Mouse (Mus musculus): ENCODE data around the gene Ikzf3.

Ikzf3 gene

DNA sequence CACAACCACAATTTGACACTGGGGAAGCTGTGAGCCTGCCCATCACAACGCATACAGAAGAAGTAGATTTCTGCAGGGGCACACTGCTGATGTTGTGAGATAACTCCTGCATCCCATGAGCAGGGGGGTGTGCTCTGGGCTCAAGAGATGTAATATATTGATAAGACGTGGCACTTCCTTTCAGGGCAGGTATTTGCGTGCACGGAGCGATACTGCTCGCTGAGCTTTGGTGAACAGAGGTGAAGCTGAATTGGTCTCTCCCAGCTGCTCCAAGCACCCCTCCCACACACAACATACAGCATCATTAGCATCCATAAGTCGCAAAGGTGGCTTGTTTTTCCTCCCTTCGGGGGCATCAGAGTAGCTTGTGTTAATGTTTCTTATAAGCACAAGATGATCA, 35.7 kb downstream of the Ikzf3 start:
- DNase-seq = no peak

DNA sequence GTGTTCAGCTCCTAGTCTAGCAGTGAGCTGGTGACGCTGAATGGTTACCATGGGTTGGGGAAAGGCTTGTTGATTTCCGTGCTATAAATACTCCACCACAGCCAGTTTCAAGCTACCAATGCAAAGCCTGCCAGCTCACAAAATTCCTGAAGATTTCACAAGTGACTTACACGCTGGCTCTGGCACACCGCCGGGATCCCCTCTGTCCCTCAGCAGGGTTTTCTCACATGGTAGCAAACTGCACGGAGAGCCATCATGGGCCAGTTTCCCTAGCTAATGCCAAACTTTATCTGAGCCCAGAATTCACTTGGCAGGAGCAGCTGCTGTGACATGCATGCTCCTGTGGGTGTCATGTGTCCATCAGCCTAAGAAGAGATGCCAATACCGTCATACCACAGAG, 36.4 kb downstream of the Ikzf3 start:
- DNase-seq = no peak

DNA sequence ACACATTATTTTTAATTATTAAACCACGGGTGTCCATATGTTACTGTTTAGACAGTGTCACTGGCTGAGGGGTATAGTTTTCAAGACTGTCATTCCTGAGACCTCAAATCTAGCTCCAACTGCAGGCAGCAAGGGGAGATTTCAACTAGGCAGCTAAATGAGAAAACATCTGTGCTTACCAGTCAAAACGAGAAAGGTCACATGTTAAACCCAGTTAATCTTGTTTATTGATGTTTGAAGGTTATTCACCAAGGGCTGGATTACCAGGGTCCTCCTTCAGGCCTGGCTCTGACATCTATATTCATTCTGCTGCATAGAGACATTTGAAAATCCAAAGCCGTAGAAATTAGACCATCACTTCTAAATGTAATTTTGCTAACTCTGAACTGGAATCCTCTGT, 40.9 kb downstream of the Ikzf3 start:
- DNase-seq = no peak

DNA sequence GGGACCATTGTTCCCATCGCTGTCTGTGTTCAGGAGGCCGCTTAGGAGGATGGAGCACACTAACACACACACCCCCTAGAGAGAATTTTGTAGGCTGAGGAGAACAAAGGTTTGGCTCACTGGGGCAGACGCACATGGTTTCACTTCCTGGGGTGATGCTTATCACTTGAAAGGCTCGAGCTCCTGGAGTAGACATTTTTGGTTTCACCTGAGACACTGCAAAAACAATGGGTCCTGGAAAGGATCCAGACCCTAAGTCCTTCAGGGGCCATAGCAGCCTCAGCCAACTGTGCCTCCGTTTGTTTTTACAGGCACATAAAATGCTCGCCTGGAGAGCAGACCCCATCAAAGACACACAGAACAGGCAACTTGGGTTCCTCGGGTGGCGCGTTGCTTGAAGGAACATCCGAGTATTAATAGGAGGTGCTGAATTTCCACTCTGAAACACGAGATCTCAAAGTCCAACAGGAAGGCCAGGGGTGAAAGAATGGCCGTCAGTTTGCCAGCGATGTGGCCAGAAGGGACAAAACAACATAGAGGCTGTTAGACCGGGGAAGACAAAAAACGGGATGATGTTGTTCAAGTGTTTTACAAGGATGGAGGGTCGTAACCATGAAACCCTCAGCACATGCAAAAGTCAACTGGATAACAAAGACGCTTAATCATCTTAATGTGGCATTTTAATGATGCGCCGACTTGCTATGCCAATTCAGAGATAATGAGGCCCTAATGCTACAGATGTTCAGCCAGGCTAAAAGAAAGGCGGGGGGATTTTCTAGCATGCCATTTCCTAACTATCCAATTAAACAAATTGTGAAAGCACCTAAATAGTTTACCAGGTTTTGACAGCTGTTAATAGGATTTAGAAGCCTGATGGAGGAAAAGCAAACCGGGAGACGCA, 48.2 kb downstream of the Ikzf3 start:
- DNase-seq = no peak

DNA sequence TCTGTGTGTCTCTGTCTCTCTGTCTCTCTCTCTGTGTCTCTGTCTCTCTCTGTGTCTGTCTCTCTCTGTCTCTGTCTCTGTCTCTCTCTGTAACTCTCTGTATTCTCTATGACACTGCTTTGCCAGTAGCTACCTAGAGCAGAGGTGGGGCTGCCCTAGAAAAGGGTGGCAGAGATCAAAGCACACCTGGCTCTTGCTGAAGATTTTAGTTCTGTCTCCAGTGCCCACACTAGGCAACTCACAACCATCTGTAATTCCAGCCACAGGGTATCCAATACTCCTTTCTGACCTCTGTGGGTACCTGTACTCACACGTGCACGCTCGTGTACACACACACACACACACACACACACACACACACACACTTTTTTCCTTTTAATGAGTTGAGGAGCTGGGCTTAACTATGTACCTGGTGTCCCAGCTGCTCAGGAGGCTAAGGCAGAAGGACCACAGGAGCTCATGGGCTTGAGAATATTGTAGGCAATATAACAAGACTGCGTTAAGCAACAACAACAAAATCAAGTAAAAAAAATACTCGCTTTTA, 50.6 kb downstream of the Ikzf3 start:
- DNase-seq = no peak

DNA sequence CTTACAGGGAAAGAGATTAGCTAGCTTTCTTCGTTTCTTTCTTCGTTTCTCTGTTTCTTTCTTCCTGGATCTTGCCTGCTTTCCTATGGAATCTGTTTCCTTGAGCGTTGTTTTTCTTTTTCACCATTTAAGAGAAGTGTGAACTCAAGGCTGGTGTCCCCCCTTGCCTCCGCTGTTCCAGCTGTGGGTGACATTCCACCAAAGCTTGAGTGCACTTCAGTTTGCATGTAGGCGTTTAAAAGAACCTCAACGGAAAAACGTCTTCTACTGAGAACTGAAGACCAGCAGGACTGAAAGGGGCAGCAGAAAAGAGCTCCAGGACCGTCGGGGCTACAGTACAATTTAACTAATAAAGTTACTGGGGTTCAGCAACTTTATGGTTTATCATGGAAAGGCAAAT, 52.4 kb downstream of the Ikzf3 start:
- no peak for DNase-seq

DNA sequence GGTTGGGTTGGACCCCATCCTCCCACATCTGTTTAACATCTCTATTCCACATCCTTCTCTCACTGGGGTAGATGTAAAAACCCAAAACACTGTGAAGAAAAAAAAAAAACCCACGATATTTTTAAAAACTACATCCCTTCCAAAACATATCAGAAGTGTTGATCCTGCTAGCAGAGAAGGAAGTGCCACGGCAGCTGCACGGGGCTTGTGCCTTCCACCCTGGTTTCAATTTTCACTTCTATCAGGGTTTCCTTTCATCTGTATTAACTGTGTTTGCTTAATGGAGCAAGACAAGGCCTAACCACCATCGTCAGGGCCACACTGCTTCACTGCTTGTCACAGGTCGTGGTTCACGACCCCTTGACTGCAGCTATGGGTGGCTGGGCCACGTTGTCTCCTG, 52.9 kb downstream of the Ikzf3 start:
- no peak for DNase-seq

DNA sequence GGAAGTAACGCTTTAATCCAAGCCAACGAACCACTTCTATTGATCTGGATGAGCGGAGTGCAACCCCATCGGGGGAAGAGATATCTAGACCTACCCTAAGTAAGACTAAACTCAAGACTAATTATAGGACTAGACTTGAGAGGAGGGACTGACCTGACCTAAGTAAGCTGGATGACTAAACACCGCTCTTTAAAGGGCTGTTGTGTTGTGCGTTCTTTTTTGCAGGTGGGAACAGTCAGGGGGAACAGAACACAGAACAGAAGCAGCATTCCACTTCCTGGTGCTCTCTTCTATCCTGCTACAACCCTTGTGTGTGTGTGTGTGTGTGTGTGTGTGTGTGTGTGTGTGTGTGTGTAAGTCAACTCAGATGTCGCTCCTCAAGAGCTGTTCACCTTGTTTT, 54.3 kb downstream of the Ikzf3 start:
- DNase-seq = no peak

DNA sequence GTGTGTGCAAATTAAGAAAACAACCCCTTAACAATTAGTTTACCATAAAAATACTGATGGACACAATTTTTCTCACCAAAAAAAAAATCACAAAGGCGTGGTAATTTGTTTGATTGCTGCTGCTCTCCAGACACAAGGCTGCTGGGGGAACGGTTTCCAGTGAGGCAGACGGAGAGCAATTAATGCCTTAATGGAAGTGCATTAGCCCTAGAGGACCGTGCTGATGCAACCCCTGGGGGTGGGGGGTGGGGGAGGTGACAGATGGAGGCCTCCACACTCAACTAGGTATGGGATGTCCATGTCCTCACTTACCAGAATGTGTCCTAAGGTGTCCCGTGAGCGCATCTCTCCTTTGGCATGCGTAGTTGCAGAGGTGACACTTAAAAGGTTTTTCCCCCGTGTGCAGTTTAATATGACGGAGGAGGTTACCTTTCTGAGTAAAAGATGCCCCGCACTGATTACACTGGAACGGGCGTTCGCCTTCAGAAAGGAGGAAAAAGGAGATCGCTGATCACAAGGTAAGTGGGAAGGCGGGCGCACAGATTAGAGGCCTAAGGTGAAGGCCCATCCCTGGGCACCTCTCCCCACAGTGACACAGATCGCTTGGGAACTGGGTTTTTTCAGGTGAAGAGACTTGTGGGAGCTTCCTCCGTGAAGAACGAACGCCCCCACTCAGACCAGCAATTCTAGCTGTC, 57.1 kb downstream of the Ikzf3 start:
- DNase-seq = no peak

DNA sequence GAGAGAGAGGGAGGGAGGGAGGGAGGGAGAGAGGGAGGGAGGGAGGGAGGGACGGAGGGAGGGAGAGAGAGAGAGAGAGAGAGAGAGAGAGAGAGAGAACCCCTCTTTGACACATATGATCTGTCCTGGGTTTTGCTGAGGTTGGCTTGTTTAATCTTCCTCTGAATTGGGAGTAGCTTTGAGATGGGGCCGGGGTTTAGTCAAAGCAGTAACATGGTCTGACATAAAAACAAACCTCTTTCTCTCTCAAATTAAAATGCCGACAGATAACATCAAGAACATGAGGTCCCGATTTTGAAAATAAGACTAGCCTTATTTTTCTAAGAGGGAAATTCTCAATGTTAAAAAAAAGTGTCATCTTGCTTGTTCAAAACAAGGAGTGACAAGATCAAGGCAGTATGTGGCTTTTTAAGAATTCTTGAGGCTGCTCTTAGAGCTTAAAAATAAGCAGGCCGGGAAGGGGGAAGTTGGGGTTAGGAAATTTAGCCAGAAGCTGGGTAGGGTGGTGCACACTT, 58.2 kb downstream of the Ikzf3 start:
- no peak for DNase-seq

DNA sequence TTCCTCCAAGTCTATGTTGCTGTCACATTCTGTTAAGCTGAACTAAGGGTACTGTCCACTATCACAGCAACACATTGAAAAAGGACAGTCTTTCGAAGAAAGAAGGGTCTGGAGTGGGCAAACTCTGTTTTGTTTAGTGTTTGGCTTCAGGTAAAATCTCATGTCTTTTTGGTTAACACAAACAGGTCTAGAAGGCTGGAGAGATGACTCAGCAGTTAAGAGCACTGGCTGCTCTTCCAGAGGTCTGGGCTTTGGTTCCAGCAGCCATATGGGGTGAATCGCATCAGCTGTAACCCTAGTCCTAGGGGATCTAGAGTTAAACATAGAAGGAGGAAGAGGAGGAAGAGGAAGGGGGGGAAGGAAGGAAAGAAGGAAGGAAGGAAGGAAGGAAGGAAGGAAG, 60.1 kb downstream of the Ikzf3 start:
- no peak for DNase-seq

DNA sequence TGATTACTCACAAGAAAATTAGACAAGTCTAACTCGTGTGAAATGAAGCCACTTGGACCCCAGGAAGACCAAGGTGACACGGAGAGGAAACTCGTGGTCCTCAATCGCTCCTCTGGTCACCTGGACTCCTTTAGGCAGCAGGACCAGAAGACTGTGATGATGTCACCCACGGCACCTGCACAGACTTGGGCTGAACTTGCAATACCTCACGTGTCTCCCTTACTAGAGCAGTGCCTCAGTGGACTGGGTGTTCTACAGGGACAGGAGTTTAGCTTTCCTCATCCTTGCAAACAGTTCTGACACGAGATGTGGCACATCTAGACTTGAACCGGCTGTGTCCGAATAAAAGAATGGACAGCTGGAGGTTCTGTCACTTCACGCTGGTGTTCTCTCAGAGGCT, 63.8 kb downstream of the Ikzf3 start:
- DNase-seq = no peak

DNA sequence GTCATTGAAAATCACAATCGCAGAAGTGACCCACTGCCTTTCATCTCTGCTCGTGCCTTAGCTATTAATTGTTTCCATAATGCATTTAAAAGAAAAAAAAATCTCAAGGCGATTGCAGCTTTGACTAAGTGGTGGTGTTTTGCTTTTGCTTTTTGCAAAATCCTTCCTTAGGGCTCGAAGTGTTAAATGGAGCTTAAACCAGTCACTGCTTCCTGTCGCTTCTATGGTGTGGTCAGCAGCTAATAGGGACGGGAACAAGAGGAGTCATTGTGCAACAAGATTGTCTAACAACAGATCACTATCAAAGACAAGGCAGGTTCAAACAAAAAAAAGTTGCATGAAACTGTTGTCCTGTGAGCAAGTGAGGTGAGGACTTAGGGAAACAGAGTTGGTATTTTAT, 64.6 kb downstream of the Ikzf3 start:
- DNase-seq = no peak

DNA sequence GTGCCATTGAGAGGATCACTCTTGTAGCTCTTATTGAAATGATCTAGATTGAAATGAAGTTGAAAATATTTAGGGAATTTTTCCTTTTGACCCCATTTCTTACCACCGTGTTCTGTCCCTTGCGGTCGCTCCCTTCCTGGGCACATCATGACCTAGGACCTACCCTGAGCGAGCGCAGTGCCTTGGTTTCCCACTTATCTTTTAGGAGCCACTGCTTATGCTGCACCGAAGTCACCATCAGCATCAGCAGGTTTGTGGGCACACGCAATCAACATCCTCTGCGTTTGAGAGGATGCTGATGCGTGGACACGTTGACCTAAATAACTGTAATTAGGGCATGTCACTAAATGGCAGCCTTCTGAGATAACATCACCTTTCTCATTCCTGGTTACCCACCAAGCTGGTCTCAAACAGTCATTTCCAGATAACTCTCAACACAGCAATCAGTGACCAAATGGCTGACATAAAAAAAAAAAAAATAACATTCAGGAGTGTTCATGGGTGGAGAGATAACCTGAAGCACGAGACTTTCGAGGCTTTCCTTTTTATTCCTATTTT, 65.8 kb downstream of the Ikzf3 start:
- DNase-seq = no peak

DNA sequence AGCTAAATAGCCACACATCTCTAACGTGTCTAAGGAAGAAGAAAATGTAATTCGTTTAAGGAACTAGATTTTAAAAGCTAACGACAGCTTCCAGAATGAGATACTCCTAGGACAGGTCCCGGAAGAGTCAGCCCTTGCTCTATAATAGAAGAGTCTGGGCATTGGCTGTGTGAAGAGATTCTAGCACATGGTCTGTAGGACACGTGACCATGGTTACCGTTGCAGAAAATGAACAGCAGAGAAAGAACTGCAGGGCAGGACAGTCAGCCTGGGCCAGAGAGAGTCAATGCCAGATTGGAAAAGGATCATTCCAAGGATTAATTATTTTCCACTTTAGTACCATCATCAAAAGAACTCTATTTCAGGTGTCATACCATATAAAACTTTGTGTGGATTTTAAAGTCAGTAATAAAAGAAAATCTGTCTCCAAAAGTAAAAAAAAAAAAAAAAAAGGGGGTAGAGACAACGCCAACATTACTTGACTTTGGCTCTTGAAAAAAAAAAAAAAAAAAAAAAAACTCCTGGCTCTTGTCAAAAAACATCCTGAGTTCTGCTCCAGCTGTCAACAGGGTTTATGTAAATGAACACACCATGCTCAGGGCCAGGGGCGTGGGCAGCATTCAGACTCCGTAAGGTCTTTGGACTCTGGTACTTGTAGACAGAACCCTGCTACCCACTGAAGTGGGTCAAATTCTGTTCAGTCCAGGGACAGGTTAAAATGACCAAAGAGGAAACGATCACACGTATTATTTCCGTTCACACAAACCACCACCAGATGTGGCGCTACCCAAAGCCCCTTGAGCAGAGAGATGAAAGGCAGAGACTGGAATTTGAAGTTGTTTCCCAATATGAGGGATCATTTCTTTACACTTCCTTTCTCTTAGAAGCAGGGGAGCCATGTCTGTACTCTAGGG, 66.5 kb downstream of the Ikzf3 start:
- no peak for DNase-seq

DNA sequence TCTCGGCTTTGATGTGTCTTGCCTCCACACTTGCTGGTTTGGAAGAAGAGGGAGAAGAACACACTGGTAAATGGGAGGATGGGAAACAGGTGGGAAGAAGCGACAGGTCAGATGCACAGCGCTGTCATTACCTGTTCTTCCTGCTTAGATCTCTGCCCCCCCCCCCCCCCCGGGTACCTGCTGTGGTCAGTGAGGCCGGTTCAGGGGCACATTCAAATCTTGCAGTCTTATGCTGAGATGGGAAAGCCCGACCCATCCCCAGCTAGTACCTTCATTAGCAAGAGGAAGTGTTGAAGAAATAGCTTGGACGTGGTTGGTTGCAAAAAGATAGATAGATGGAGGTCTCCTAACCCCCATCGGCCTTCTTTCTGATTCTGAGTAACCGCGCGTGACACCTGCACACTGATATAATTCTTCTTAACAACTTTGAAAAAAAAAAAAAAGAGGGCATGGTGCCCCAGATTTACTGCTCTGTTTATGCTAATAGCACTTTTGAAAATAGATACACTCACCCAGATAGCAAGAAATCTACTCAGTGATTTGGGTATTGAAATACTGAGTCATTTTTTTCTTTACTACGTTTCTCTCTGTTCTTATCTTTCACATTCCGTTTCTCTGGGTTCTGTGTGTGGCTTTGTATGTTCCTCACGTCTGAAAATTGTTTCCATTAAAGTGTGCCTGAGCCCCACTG, 68.7 kb downstream of the Ikzf3 start:
- no peak for DNase-seq

DNA sequence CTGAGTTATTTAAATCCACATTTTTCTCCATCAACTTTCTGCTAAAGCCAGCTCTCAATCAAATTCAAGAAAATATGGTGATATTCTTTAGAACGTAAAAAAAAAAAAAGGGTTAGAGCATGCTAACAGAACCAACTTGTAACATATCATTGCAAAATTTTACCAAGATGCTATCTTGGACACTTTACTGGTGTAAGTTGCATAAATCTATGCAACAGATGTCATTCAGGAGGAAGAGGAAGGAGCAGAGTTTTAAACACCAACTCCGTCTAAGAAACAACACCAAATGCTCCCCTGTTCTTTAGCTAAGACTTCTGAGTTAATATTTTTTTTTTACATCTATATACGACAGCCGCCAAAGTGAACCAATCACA, 69.4 kb downstream of the Ikzf3 start:
- no peak for DNase-seq

DNA sequence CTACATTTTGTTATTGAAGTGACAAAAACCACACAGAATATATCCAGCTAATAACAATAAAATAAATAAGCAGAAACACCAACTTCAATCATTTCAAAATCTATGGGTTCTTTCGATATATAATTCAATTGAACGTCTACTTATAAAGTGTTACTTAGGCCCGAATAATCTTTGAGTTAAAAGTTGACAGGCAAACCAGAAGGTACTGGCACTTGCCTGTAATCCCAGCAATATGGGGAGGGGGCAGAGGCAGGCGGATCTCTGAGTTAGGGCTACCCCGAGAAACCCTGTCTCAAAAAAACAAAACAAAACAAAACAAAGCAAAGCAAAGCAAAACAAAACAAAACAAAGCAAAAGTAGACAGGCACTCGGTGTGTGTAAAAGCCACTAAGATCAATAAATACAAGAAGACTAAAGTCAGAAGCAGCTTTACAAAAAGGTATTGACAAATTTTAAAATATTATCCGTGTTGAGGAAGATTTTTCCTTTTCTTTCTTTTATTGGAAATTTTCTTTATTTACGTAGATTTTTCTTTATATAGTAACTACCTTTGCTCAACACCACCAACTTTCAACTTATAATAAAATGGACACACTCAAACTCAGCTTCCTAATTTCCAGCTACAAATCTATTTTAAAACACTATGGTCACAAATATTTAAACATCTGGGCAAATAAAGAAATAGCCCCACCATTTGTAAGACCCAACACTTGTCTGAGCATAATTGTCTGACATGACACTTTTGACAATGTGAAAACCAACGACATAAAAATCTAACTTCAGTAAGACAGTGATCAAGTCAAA, 70.0 kb downstream of the Ikzf3 start:
- DNase-seq = no peak

DNA sequence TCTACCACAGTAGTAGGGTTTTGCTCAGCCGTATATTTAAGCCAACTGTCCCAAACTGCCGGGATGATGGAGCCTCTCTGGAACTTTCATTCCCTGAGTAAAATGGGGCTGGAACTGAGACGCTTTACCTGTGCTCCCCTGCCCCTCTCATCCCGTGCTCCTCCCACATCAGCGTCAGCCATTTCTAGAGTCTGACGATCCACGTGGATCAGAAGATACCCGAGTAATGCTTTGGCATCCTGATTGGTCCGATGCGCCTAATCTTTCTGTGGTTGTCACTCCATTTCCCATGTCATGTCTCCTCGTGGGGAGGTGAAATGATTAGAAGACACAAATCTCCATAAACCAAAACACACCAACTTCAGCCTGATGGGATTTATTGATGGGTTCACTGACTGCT, 70.9 kb downstream of the Ikzf3 start:
- no peak for DNase-seq

DNA sequence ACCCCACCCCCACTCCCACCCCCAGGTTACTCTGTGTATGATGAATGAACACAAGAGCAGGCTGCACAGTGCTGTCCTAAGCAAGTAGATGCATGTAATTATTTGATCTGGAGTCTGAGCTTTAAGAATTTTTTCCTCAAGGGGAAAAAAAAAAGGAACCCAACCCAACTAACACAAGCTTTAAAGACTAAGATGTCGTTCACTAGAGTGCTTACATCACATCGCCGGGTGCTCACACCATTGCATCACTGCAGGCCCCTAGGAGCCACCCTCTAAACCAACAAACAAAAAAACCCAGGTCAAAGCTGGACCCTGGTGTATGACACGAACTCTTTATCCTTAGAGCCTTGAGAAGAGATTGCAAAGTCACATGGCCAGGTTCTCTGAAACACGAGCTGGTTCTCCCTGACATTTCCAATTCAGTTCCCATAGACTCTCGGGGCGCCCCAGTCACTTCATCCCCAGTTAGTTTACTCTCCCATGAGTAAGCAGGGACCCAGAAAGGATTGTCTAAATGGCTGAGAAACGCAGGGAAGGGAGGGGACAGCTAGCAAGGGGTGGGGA, 71.8 kb downstream of the Ikzf3 start:
- no peak for DNase-seq

DNA sequence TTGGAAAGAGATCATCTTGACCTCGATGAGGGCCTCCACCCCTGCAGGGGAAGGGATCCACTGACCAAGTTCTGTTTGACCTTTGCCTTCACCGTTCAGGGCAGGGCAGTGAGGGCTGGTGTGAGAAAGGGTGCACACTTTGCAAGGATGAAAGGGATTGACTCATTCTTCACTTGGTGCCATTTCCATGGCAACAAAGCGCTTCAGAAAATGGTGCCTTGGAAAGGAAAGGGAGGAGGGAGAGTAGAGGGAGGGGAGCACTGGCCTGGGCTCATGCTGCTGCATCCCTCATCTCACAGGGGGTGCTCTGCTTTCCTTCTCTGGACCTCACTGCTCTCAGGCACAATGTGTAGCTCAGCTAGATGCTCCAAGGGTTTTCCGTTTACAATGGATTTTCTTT, 73.1 kb downstream of the Ikzf3 start:
- no peak for DNase-seq
